Mouse (Mus musculus) inflammation-experienced regulatory T-cells (primary cell): ENCODE measurements around the gene Tmem190. TPM values are rescaled to one million over a fixed set of nuclear protein-coding genes. Genes with fewer than 3 reads are reported as not detected.

Experiments
- polyA plus RNA-seq, 2 experiments: library from polyadenylated mRNA; unstranded; fragments of 100-300 nt; shearing (Covaris generic); gene quantifications; one replicate each; pipeline ENCODE4 v1.2.1; 2017

Gene Tmem190
- polyA plus RNA-seq = 1 to 10 TPM in 1 of 2 experiments, under 1 TPM in 1; 0.37 to 1.1 TPM

GRCm38 (mm10) chr7:4782759-4783158 is at the start of gene Tmem190, which contains the start of gene Il11:
Gene Tmem190, plus strand, starts transcription at chr7:4782937.
Gene Il11, minus strand, starts transcription at chr7:4782859.

GRCm38 (mm10) chr7:4739544-4740275 is 43.0 kb upstream of the Tmem190 start, which contains the start of gene Kmt5c:
Gene Kmt5c, plus strand, starts transcription at chr7:4740115.

DNA sequence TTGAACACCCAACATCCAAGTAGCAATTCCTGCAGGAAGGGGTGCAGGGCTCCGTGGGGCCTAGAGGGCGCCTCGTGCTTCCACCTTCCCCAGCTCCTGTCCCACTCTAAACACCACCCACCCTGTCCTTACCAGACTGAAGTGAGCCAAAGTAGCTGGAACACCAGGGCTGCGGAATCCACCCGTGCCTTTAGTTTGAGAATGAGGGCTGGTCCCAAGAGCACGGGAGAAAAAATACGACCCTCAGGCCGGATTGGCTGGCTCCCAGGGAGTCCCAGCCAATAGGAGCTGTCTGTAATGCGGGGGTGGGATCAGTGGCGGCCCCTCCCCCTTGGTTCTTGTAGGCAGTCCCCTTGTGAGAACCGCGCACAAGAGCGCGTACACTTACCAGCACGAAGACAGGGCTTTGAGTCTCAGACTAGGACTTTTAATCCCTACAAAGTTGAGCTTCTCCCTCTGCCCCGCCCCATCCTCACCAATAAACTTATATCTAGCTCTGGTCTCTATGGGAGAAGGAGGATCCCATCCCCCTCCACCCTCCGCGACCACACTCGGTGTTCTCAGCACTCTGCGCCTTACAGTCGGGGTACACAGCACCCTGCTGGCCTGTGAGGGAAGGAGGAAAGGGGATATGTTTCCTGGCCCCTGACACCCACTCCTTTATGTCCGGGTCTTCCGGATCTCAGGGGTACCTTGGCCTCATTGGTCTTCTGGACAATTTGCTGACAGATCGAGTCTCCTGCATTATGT is 29.7 kb upstream of the Tmem190 start, which contains the start of gene Cox6b2:
Gene Cox6b2 (minus strand): TSS at position 274 of the 750 bp plus-strand sequence.

DNA sequence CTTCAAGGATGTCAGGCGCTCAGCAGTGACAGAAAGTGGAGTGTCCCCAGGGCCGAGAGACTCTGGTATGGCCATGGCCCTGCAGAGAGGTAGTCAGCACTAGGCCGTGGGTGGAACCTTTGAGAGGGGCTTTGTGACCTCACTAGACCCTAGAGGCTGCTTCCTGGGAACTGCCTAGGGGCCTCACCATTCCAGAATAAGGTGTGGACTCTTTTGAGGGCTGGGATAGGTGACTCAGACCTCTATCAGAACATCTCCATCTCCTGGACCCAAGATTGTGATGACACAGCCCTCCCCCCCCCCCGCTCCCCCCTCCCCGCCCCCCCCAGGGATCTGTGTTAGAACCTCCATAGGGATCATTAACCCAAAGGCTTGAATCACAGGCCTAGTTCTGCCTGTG is 11.5 kb upstream of the Tmem190 start, which contains the start of gene Fam71e2:
Gene Fam71e2 (minus strand): TSS at position 101 of the 400 bp plus-strand sequence.

DNA sequence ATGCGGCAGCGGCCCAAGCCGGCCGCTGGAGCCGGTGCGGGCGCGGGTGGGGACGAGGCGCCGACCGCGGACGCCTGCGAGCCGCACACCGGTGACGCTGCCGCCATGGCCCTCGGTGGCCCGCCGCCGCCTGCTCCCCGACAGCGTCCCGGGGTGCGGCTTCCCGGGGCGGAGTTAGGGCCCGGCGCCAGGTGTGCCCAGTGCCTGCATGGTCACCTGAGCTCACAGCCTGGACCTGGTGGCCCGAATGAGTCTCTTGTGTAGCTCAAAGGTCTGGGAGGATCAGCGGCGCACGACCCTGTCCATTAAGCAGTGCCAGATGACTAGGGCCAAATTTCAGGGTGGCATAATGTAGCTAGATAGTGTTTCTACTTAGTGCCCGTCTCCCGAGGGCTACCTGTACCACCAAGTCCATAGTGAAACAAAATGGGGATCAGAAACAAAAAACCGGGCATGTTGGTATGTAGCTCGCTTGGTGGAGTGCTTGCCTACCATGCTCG is 6.7 kb downstream of the Tmem190 start, which contains the start of gene Tmem238:
Gene Tmem238 (minus strand): TSS at position 221 of the 500 bp plus-strand sequence.

DNA sequence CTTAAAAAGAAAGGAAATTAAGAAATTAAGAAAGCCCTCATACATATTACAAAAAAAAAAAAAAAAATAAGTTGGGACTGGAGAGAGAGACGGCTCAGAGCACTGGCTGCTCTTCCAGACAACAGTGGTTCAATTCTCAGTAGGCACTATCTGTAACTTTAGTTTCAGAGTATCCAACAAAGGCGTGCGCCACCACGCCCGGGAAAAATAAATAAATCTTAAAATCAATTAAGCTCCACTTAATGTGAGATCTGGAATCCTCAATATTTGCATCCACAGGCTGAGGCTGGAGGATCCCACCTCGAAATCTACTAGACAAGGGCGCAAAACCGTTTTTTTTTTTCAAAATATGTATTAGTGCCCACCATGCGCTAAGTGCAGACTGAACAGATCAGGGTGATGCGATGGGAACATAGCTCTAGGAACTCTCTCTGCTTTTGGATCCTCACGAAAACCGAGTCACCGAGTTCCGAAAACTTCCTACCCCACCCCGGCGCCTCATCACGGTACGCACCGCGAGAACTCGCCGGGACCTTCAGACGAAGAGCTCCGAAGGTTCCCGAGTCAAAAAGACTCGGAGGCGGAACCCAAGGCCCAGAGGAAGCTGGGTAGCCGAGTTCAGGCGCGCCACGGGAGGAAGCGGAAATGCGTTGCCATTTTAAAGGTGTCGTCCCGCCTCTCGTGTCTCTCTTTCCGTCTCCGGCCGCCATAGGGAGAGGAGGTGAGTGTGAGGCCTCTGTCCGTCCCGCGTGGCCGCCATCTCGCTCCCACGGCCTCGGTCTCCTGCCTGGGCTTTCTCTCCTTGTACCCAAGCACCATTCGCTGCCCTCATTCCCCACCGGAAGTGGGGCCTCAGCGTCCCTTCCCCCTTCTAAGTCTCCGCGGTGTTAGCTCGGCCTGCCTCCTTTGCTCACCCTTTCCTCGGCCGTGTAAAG is 9.8 kb downstream of the Tmem190 start, which contains the start of gene Rpl28:
Gene Rpl28 (plus strand): TSS at position 597 of the 935 bp plus-strand sequence.

GRCm38 (mm10) chr7:4812303-4813104 is 29.8 kb downstream of the Tmem190 start, which contains the start of gene Ube2s:
Gene Ube2s, minus strand, starts transcription at chr7:4812590.

Other genes with a start within 250 kb of the Tmem190 start
- gene Syt5, start 235.4 kb upstream of the Tmem190 start, polyA plus RNA-seq = 1 to 10 TPM in 1 of 2 experiments, under 1 TPM in 1; 0.53 to 1.3 TPM
- gene Ptprh, start 178.9 kb upstream of the Tmem190 start, polyA plus RNA-seq = 1 to 10 TPM in 1 of 2 experiments, not detected in 1; 1.1 TPM
- 10 to 100 TPM; 12.1 to 12.7 TPM for gene Tmem86b, start 151.5 kb upstream of the Tmem190 start, polyA plus RNA-seq
- gene Ppp6r1, start 123.9 kb upstream of the Tmem190 start, polyA plus RNA-seq = 100 to 1,000 TPM; 275 to 316 TPM
- gene Hspbp1, start 97.9 kb upstream of the Tmem190 start, polyA plus RNA-seq = 10 to 100 TPM; 62.6 to 74.0 TPM
- gene Brsk1, start 92.3 kb upstream of the Tmem190 start, polyA plus RNA-seq = under 1 TPM in 1 of 2 experiments, not detected in 1; 0.64 TPM
- under 1 TPM; 0.39 to 0.65 TPM for gene Tmem150b, start 57.7 kb upstream of the Tmem190 start, polyA plus RNA-seq
- gene Kmt5c, start 42.8 kb upstream of the Tmem190 start, polyA plus RNA-seq = 10 to 100 TPM; 39.6 to 41.0 TPM
- gene Cox6b2, start 29.8 kb upstream of the Tmem190 start, polyA plus RNA-seq = 1 to 10 TPM in 1 of 2 experiments, not detected in 1; 3.1 TPM
- gene Fam71e2, start 11.6 kb upstream of the Tmem190 start, polyA plus RNA-seq = not detected
- gene Il11, start 78 bp upstream of the Tmem190 start, polyA plus RNA-seq = under 1 TPM; 0.18 to 0.23 TPM
- 10 to 100 TPM; 11.1 to 18.2 TPM for gene Tmem238, start 6.7 kb downstream of the Tmem190 start, polyA plus RNA-seq
- gene Rpl28, start 9.9 kb downstream of the Tmem190 start, polyA plus RNA-seq = 100 to 1,000 TPM; 268 to 278 TPM
- 100 to 1,000 TPM in 1 of 2 experiments, 10 to 100 TPM in 1; 99.5 to 166 TPM for gene Ube2s, start 29.7 kb downstream of the Tmem190 start, polyA plus RNA-seq
- not detected for gene Shisa7, start 61.8 kb downstream of the Tmem190 start, polyA plus RNA-seq
- gene Isoc2b, start 87.3 kb downstream of the Tmem190 start, polyA plus RNA-seq = 10 to 100 TPM; 23.8 to 37.5 TPM
- gene Isoc2a, start 94.2 kb downstream of the Tmem190 start, polyA plus RNA-seq = 1 to 10 TPM in 1 of 2 experiments, under 1 TPM in 1; 0.75 to 1.2 TPM
- under 1 TPM in 1 of 2 experiments, not detected in 1; 0.12 TPM for gene Gm36210, start 123.6 kb downstream of the Tmem190 start, polyA plus RNA-seq
- gene Zfp628, start 132.3 kb downstream of the Tmem190 start, polyA plus RNA-seq = 1 to 10 TPM; 2.0 to 2.2 TPM
- under 1 TPM; 0.27 to 0.86 TPM for gene Nat14, start 139.1 kb downstream of the Tmem190 start, polyA plus RNA-seq
- under 1 TPM; 0.27 to 0.40 TPM for gene Ssc5d, start 142.8 kb downstream of the Tmem190 start, polyA plus RNA-seq
- gene Sbk2, start 181.5 kb downstream of the Tmem190 start, polyA plus RNA-seq = under 1 TPM in 1 of 2 experiments, not detected in 1; 0.51 TPM
- under 1 TPM in 1 of 2 experiments, not detected in 1; 0.26 TPM for gene Sbk3, start 188.2 kb downstream of the Tmem190 start, polyA plus RNA-seq
- gene Zfp579, start 213.2 kb downstream of the Tmem190 start, polyA plus RNA-seq = 10 to 100 TPM; 20.6 to 23.4 TPM
- 10 to 100 TPM; 31.2 to 51.7 TPM for gene Zfp524, start 231.5 kb downstream of the Tmem190 start, polyA plus RNA-seq
- gene Fiz1, start 231.8 kb downstream of the Tmem190 start, polyA plus RNA-seq = 10 to 100 TPM; 41.3 to 45.3 TPM
- 1 to 10 TPM; 6.1 to 8.1 TPM for gene Gm44973, start 232.6 kb downstream of the Tmem190 start, polyA plus RNA-seq
- gene Zfp865, start 237.4 kb downstream of the Tmem190 start, polyA plus RNA-seq = 1 to 10 TPM; 7.8 to 8.4 TPM
- not detected for gene Ccdc106, start 237.6 kb downstream of the Tmem190 start, polyA plus RNA-seq